Comparison of ENCODE assay signal across 30 mouse cellular contexts in the genomic region with DNA sequence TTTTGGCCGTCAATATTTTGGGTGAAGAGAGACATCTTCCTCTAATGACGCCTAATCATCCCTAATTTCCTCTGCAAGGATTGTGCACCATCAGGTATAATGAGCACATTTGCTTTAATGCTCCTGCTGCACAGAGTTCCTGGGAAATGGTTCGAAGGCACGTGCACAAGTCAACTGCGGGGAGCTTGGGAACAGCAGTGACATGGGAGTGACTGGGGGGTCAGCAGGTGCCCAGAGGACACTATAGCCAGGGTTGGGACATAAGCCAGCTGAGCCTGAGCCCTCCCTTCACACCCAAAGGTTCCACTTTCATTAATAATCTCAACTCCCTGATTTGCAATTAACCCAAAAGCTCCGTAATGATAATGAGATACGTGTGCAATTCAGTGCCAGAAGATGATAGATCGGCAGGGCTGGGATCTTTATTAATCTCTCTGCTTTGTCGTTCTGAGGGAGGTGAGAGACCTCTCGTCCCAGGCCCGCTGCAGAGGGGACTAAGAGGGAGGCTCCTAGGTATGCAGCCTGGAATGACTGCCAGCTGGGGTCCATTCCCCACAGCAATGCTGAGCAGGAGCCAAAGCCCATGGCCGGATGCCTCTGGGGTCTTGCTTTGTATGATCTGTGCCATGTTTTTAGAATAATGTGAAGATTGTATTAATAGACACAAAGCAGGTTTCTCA.
A peak's percentile ranks its signal among the peaks of the same experiment; 100 is the strongest.
DNase-seq lines count a peak whose midpoint lies in the region; ATAC-seq lines count a peak whose summit lies in the region.
"Had no signal": no experiment of that assay in that cellular context is flagged by ENCODE, and none has a peak within 500 bp of the region (broad histone marks: within the 10 kb centered on the region; RNA-seq: fewer than 3 reads in every experiment).

No protein-coding gene starts in this region.

- H3K4me2 ChIP-seq in neural tube, embryonic 11.5 days (ENCODE audit: low read depth) = no peak overlapping the region
- no peak overlapping the region for H3K4me2 ChIP-seq in hindbrain, embryonic 15.5 days
- no peak overlapping the region for H3K4me2 ChIP-seq in neural tube, embryonic 14.5 days (ENCODE audit: low read depth, low read length)
- H3K4me2 ChIP-seq: embryonic facial prominence, embryonic 12.5 days; heart, embryonic 12.5 days; intestine, embryonic 15.5 days; stomach, embryonic 15.5 days had no signal

- ATAC-seq in neural tube, embryonic 11.5 days (ENCODE audit: insufficient read depth, low FRiP score, low TSS enrichment) = no peak
- ATAC-seq in hindbrain, embryonic 15.5 days (ENCODE audit: low FRiP score, low read depth) = no peak
- ATAC-seq in neural tube, embryonic 14.5 days (ENCODE audit: low read depth) = peak; percentile 34; the same call in 1 of the 2 replicates
- ATAC-seq in frontal cortex, adult (ENCODE audit: low TSS enrichment) = no peak
- ATAC-seq: forebrain, embryonic 16.5 days; intestine, embryonic 15.5 days had no signal

- no peak overlapping the region for H3K27ac ChIP-seq in neural tube, embryonic 11.5 days (ENCODE audit: low read depth, low read length)
- 0 out of 2 replicates have a peak overlapping the region, but pooled peaks have one; percentile 51 for H3K27ac ChIP-seq in hindbrain, embryonic 15.5 days (replicated peaks)
- peak overlapping the region; percentile 57; the same call in 1 of the 2 replicates for H3K27ac ChIP-seq in neural tube, embryonic 14.5 days (ENCODE audit: low read depth, low read length)
- H3K27ac ChIP-seq: embryonic facial prominence, embryonic 12.5 days; intestine, embryonic 15.5 days; liver, embryonic 14.5 days; macrophage; stomach, embryonic 15.5 days had no signal

- DNase-seq in heart, adult 11 months = peak; percentile 66
- DNase-seq in heart, adult 18-20 months = no peak
- peak; percentile 20 for DNase-seq in neural tube, embryonic 11.5 days (ENCODE audit: low spot score)
- DNase-seq in neural tube, embryonic 10.5 days (ENCODE audit: extremely low spot score, low spot score) = no peak
- no peak for DNase-seq in adrenal gland, adult (ENCODE audit: inconsistent age in 2 of 2, low spot score in 1 of 2)
- DNase-seq: adrenal gland, postnatal 10 days; cerebellum, adult 11-12 months; cerebellum, adult 9-11 months; embryo, embryonic 11 days; gastrocnemius, postnatal 10 days; kidney, adult 2 months; layer of hippocampus, adult 9-11 months; liver; lung, adult 2 months; lung, postnatal 10 days; retina, postnatal 1 day; right cerebral cortex, postnatal 14 days; thymus, adult 18-20 months; thymus, postnatal 36 days had no signal

- no peaks in the 10 kb centered on the region for H3K36me3 ChIP-seq in neural tube, embryonic 11.5 days (ENCODE audit: control insufficient read depth, insufficient read depth, low read length)
- H3K36me3 ChIP-seq in hindbrain, embryonic 15.5 days = no peaks in the 10 kb centered on the region
- H3K36me3 ChIP-seq in neural tube, embryonic 14.5 days (ENCODE audit: control insufficient read depth, insufficient read depth, low read length) = no peaks in the 10 kb centered on the region
- H3K36me3 ChIP-seq: embryonic facial prominence, embryonic 12.5 days; G1E; heart, embryonic 12.5 days; intestine, embryonic 15.5 days; stomach, embryonic 15.5 days had no signal

- WGBS in neural tube, embryonic 11.5 days = 68% methylated on average over 12 of the region's 12 CpGs
- WGBS in hindbrain, embryonic 15.5 days = 41% methylated on average over 12 of the region's 12 CpGs
- WGBS in neural tube, embryonic 14.5 days = 32% methylated on average over 12 of the region's 12 CpGs

- H3K27me3 ChIP-seq in neural tube, embryonic 11.5 days (ENCODE audit: control insufficient read depth, insufficient read depth, low read length) = no peaks in the 10 kb centered on the region
- no peaks in the 10 kb centered on the region for H3K27me3 ChIP-seq in hindbrain, embryonic 15.5 days
- H3K27me3 ChIP-seq in neural tube, embryonic 14.5 days (ENCODE audit: control insufficient read depth, insufficient read depth, low read length) = no peaks in the 10 kb centered on the region
- H3K27me3 ChIP-seq: embryonic facial prominence, embryonic 12.5 days; heart, embryonic 12.5 days; intestine, embryonic 15.5 days; stomach, embryonic 15.5 days had no signal

- no peaks in the 10 kb centered on the region for H3K4me1 ChIP-seq in neural tube, embryonic 11.5 days (ENCODE audit: control insufficient read depth, insufficient read depth, low read length)
- H3K4me1 ChIP-seq in hindbrain, embryonic 15.5 days (replicated peaks) = peaks cover 14% of the 10 kb centered on the region
- no peaks in the 10 kb centered on the region for H3K4me1 ChIP-seq in neural tube, embryonic 14.5 days (ENCODE audit: control insufficient read depth, insufficient read depth, low read length)
- H3K4me1 ChIP-seq: embryonic facial prominence, embryonic 12.5 days; heart, embryonic 12.5 days; intestine, embryonic 15.5 days; stomach, embryonic 15.5 days had no signal

- no peaks in the 10 kb centered on the region for H3K9me3 ChIP-seq in neural tube, embryonic 11.5 days (ENCODE audit: control insufficient read depth, low read length)
- no peaks in the 10 kb centered on the region for H3K9me3 ChIP-seq in hindbrain, embryonic 15.5 days
- no peaks in the 10 kb centered on the region for H3K9me3 ChIP-seq in neural tube, embryonic 14.5 days (ENCODE audit: control insufficient read depth, low read length)
- H3K9me3 ChIP-seq: embryonic facial prominence, embryonic 12.5 days; heart, embryonic 12.5 days; intestine, embryonic 15.5 days; stomach, embryonic 15.5 days had no signal

- no peak overlapping the region for H3K9ac ChIP-seq in neural tube, embryonic 11.5 days (ENCODE audit: low read length)
- H3K9ac ChIP-seq in hindbrain, embryonic 15.5 days = no peak overlapping the region
- no peak overlapping the region for H3K9ac ChIP-seq in neural tube, embryonic 14.5 days (replicated peaks; ENCODE audit: low read depth, low read length)
- H3K9ac ChIP-seq: embryonic facial prominence, embryonic 12.5 days; heart, embryonic 12.5 days; intestine, embryonic 15.5 days; liver, embryonic 14.5 days; stomach, embryonic 15.5 days had no signal

- no peak overlapping the region for H3K4me3 ChIP-seq in neural tube, embryonic 11.5 days (ENCODE audit: low read depth, low read length)
- H3K4me3 ChIP-seq in hindbrain, embryonic 15.5 days = no peak overlapping the region
- H3K4me3 ChIP-seq in neural tube, embryonic 14.5 days (ENCODE audit: low read depth, low read length) = no peak overlapping the region
- H3K4me3 ChIP-seq: embryonic facial prominence, embryonic 12.5 days; heart, embryonic 12.5 days; intestine, embryonic 15.5 days; stomach, embryonic 15.5 days had no signal

Comparison
In these comparisons a context has a peak if more than half of its experiments do, and no peak if none do; other contexts are left out.
1. DNase-seq: peak in heart, adult 11 months (single experiment) and neural tube, embryonic 11.5 days (single experiment); none in heart, adult 18-20 months (0 of 2), neural tube, embryonic 10.5 days (single experiment) and adrenal gland, adult (0 of 2).